Mouse (Mus musculus) layer of hippocampus, adult 6 months (tissue): ENCODE measurements around the gene Nup155. TPM values are rescaled to one million over a fixed set of nuclear protein-coding genes. Genes with fewer than 3 reads are reported as not detected.

Experiments
- long read RNA-seq, 2 experiments: library from polyadenylated mRNA; unstranded; transcript quantifications; one replicate each; pipeline ENCODE4 v2.0.0; 2019 to 2020
- polyA plus RNA-seq: library from polyadenylated mRNA; unstranded; fragments of <200 nt; fragmentation: Nextera tagmentation; gene quantifications from 2 replicates; pipeline ENCODE4 v1.2.3, GENCODE M21; 2021

Gene Nup155
- 1.2 and 1.4 TPM in 2 replicates for polyA plus RNA-seq
- long read RNA-seq, experiment 1, partial matches to known transcripts, result 1 of 3 reads
- long read RNA-seq, experiment 1, other reads (novel, unspliced or antisense), result 2 of 3 reads
- long read RNA-seq, experiment 2, full-length matches to known transcripts, result 5 of 12 reads
- long read RNA-seq, experiment 2, partial matches to known transcripts, result 5 of 12 reads
- long read RNA-seq, experiment 2, other reads (novel, unspliced or antisense), result 2 of 12 reads

DNA sequence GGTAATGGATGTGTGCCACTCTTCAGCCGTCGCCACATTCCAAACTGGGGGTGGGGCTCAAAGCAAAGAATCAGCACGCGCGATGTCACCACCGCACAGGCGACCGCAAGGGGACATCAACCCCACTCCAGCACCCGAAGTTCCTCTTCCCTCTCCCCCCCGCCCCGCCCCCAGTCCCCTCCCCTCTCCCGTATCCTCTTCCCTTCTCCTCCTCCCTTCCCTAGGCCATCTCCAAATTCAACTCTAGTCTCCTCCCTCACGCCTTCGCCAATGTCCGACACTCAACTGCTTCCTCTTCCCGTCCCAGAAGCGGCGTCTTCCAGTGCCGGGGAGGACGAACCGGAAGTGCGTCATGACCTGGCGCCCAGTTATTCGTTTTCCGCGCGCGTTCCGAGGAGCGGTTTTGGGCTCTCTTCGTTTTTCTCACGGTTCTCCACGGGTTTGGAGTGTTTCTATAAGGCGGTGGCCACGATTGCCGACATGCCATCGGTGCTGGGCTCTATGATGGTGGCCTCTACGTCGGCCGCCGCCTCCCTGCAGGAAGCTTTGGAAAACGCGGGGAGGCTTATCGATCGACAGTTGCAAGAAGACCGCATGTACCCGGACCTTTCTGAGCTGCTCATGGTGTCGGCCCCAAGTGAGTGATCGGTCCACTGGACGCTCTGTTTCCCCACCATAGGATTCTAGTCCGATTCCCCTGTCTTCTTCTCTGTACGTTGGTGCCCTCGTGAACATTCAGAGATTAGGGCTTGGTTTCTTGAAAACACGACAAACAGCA lies at the start of gene Nup155:
Nup155 (plus strand) TSS at position 308 of the 778 bp plus-strand sequence.

GRCm38 (mm10) chr15:8098774-8099749 lies 10.0 kb upstream of the Nup155 start, which contains the start of gene Wdr70:
Wdr70 (minus strand) TSS chr15:8099209.

GRCm38 (mm10) chr15:8168591-8169265 lies 59.7 kb downstream of the Nup155 start, which contains the start of gene Cplane1:
Cplane1 (plus strand) TSS chr15:8169106.

Other genes starting within 250 kb of the Nup155 start
- 42.8 and 46.6 TPM in 2 replicates for gene Wdr70, start 10.1 kb upstream of the Nup155 start, polyA plus RNA-seq
- 1.8 and 1.9 TPM in 2 replicates for gene Cplane1, start 59.8 kb downstream of the Nup155 start, polyA plus RNA-seq